Mouse (Mus musculus) forebrain, embryonic 15.5 days (tissue): ENCODE data around the gene Patj. TPM values are rescaled to one million over a fixed set of nuclear protein-coding genes. Genes with fewer than 3 reads are reported as not detected.
"Not testable (repeated sequence)": the region's sequence is repeated elsewhere in the genome, so short reads cannot be mapped to it uniquely, and the experiment has no call there.

Experiments used
- ATAC-seq: fragments of 200-750 bp; cut with Nextera tagmentation; replicated peaks from 2 replicates; pipeline ENCODE4 v1.8.0; 2017; ENCODE audit warnings: mild to moderate bottlenecking, moderate TSS enrichment, moderate library complexity
- H3K27ac ChIP-seq: fragments of 300-500 bp; sonication (generic); replicated peaks from 2 replicates; pipeline ENCODE4 v1.5.1; 2015; ENCODE audit warnings: mild to moderate bottlenecking, inconsistent platforms
- H3K27me3 ChIP-seq: fragments of 300-500 bp; sonication (generic); 2 replicates; pipeline ENCODE4 v1.6.1; 2015; ENCODE audit warnings: inconsistent platforms
- H3K36me3 ChIP-seq: fragments of 300-500 bp; sonication (generic); 2 replicates; pipeline ENCODE4 v1.6.1; 2015; ENCODE audit warnings: mild to moderate bottlenecking, inconsistent platforms
- H3K4me1 ChIP-seq: fragments of 300-500 bp; sonication (generic); 2 replicates; pipeline ENCODE4 v1.6.1; 2015; ENCODE audit warnings: inconsistent platforms
- H3K4me2 ChIP-seq: fragments of 300-500 bp; sonication (generic); replicated peaks from 2 replicates; pipeline ENCODE4 v1.6.1; 2015; ENCODE audit warnings: mild to moderate bottlenecking, inconsistent platforms
- H3K4me3 ChIP-seq: fragments of 300-500 bp; sonication (generic); 2 replicates; pipeline ENCODE4 v1.5.1; 2015; ENCODE audit warnings: mild to moderate bottlenecking, inconsistent platforms
- H3K9ac ChIP-seq: fragments of 300-500 bp; sonication (generic); replicated peaks from 2 replicates; pipeline ENCODE4 v1.6.1; 2015; ENCODE audit warnings: mild to moderate bottlenecking, inconsistent platforms
- H3K9me3 ChIP-seq: fragments of 300-500 bp; sonication (generic); 2 replicates; pipeline ENCODE4 v1.6.1; 2016; ENCODE audit warnings: inconsistent platforms
- WGBS: fragments of 180-500 bp; shearing (Covaris S2); methylation state at CpG from one replicate; pipeline ENCODE4 v1.1.7; 2015; ENCODE audit warnings: mixed read lengths; 5-methylcytosine and 5-hydroxymethylcytosine counted together
- polyA plus RNA-seq: library from polyadenylated mRNA; unstranded; fragments of >200 nt; fragmentation: Nextera tagmentation; extraction: Ambion mirVana; gene quantifications from 2 replicates; pipeline ENCODE4 v1.2.1, GENCODE M21; 2015

The Patj gene
- polyA plus RNA-seq, 1 experiment from 2014 or later: 7.1 TPM

GRCm38 (mm10) chr4:98404412-98404811 lies 8.8 kb downstream of the Patj start:
- H3K27me3 ChIP-seq: no peaks in the 10 kb centered on the region
- H3K4me1 ChIP-seq: no peaks in the 10 kb centered on the region
- 93% methylated on average over 6 of the region's 6 CpGs for WGBS
- no peak overlapping the region for H3K4me3 ChIP-seq
- H3K9ac ChIP-seq: no peak overlapping the region
- no peak for ATAC-seq
- H3K9me3 ChIP-seq: no peaks in the 10 kb centered on the region
- no peak overlapping the region for H3K4me2 ChIP-seq
- no peaks in the 10 kb centered on the region for H3K36me3 ChIP-seq
- H3K27ac ChIP-seq: no peak overlapping the region

- H3K36me3 ChIP-seq: no peaks in the 10 kb centered on the region
- WGBS: 95% methylated on average over 4 of the region's 4 CpGs
- no peak for ATAC-seq
- no peak overlapping the region for H3K9ac ChIP-seq
- no peak overlapping the region for H3K4me2 ChIP-seq
- no peaks in the 10 kb centered on the region for H3K9me3 ChIP-seq
- H3K27me3 ChIP-seq: no peaks in the 10 kb centered on the region
- H3K27ac ChIP-seq: no peak overlapping the region
- no peak overlapping the region for H3K4me3 ChIP-seq
- no peaks in the 10 kb centered on the region for H3K4me1 ChIP-seq
These were observed 12.9 kb downstream of the Patj start for GRCm38 (mm10) chr4:98408455-98408854.

- WGBS: 98% methylated on average over 8 of the region's 8 CpGs
- ATAC-seq, H3K27me3 ChIP-seq, H3K4me2 ChIP-seq, H3K4me1 ChIP-seq, H3K4me3 ChIP-seq, H3K9me3 ChIP-seq, H3K36me3 ChIP-seq, H3K9ac ChIP-seq, H3K27ac ChIP-seq: not testable (repeated sequence)
These were observed 19.6 kb downstream of the Patj start for GRCm38 (mm10) chr4:98415150-98415549.

- Histone ChIP-seq H3K4me2 (no peak overlapping the region), H3K9me3 (no peaks in the 10 kb centered on the region), H3K27ac (no peak overlapping the region), H3K9ac (no peak overlapping the region), H3K27me3 (no peaks in the 10 kb centered on the region), H3K36me3 (no peaks in the 10 kb centered on the region), H3K4me3 (no peak overlapping the region), H3K4me1 (no peaks in the 10 kb centered on the region)
- WGBS: 87% methylated on average over 8 of the region's 8 CpGs
- no peak for ATAC-seq
These were observed 32.8 kb downstream of the Patj start for GRCm38 (mm10) chr4:98428371-98428770.

- Histone ChIP-seq H3K4me1 (peaks cover 3% of the 10 kb centered on the region; the same call in 1 of the 2 replicates), H3K9ac (no peak overlapping the region), H3K27ac (no peak overlapping the region), H3K27me3 (no peaks in the 10 kb centered on the region), H3K4me2 (no peak overlapping the region), H3K4me3 (no peak overlapping the region), H3K36me3 (no peaks in the 10 kb centered on the region), H3K9me3 (no peaks in the 10 kb centered on the region)
- ATAC-seq: no peak
- 92% methylated on average over 10 of the region's 10 CpGs for WGBS
These were observed 40.3 kb downstream of the Patj start for GRCm38 (mm10) chr4:98435641-98436457.

GRCm38 (mm10) chr4:98436664-98437363 lies 41.2 kb downstream of the Patj start:
- 61% methylated on average over 12 of the region's 12 CpGs for WGBS
- peaks cover 3% of the 10 kb centered on the region; the same call in 1 of the 2 replicates for H3K4me1 ChIP-seq
- no peak for ATAC-seq
- no peaks in the 10 kb centered on the region for H3K27me3 ChIP-seq
- no peaks in the 10 kb centered on the region for H3K36me3 ChIP-seq
- no peak overlapping the region for H3K9ac ChIP-seq
- H3K4me2 ChIP-seq: no peak overlapping the region
- H3K9me3 ChIP-seq: no peaks in the 10 kb centered on the region
- no peak overlapping the region for H3K4me3 ChIP-seq
- no peak overlapping the region for H3K27ac ChIP-seq

- ATAC-seq: no peak
- Histone ChIP-seq H3K4me1 (peaks cover 3% of the 10 kb centered on the region; the same call in 1 of the 2 replicates), H3K4me3 (no peak overlapping the region), H3K27ac (no peak overlapping the region), H3K4me2 (no peak overlapping the region), H3K27me3 (no peaks in the 10 kb centered on the region), H3K36me3 (no peaks in the 10 kb centered on the region), H3K9me3 (no peaks in the 10 kb centered on the region), H3K9ac (no peak overlapping the region)
- WGBS: 79% methylated on average over 8 of the region's 8 CpGs
These were observed 43.8 kb downstream of the Patj start for GRCm38 (mm10) chr4:98439261-98440005.

- no peak overlapping the region for H3K4me2 ChIP-seq
- peaks cover 3% of the 10 kb centered on the region; the same call in 1 of the 2 replicates for H3K4me1 ChIP-seq
- H3K27me3 ChIP-seq: no peaks in the 10 kb centered on the region
- ATAC-seq: no peak
- H3K27ac ChIP-seq: no peak overlapping the region
- H3K9ac ChIP-seq: no peak overlapping the region
- H3K9me3 ChIP-seq: no peaks in the 10 kb centered on the region
- H3K36me3 ChIP-seq: no peaks in the 10 kb centered on the region
- WGBS: 83% methylated on average over 3 of the region's 3 CpGs
- H3K4me3 ChIP-seq: no peak overlapping the region
These were observed 45.7 kb downstream of the Patj start for GRCm38 (mm10) chr4:98441248-98441647.

- Histone ChIP-seq H3K4me2 (no peak overlapping the region), H3K36me3 (no peaks in the 10 kb centered on the region), H3K4me1 (peaks cover 3% of the 10 kb centered on the region; the same call in 1 of the 2 replicates), H3K9me3 (no peaks in the 10 kb centered on the region), H3K27me3 (no peaks in the 10 kb centered on the region), H3K9ac (no peak overlapping the region), H3K27ac (no peak overlapping the region), H3K4me3 (no peak overlapping the region)
- ATAC-seq: peak; percentile 95
- WGBS: 84% methylated on average over 10 of the region's 10 CpGs
These were observed 49.0 kb downstream of the Patj start for GRCm38 (mm10) chr4:98444437-98445139.

GRCm38 (mm10) chr4:98449564-98450263 lies 54.1 kb downstream of the Patj start:
- H3K9ac ChIP-seq: no peak overlapping the region
- no peaks in the 10 kb centered on the region for H3K36me3 ChIP-seq
- no peak overlapping the region for H3K4me3 ChIP-seq
- H3K4me2 ChIP-seq: no peak overlapping the region
- H3K9me3 ChIP-seq: no peaks in the 10 kb centered on the region
- no peak for ATAC-seq
- H3K27me3 ChIP-seq: no peaks in the 10 kb centered on the region
- 84% methylated on average over 4 of the region's 4 CpGs for WGBS
- no peak overlapping the region for H3K27ac ChIP-seq
- no peaks in the 10 kb centered on the region for H3K4me1 ChIP-seq

- Histone ChIP-seq H3K36me3 (no peaks in the 10 kb centered on the region), H3K9ac (no peak overlapping the region), H3K4me3 (no peak overlapping the region), H3K9me3 (no peaks in the 10 kb centered on the region), H3K4me1 (no peaks in the 10 kb centered on the region), H3K27me3 (no peaks in the 10 kb centered on the region), H3K27ac (no peak overlapping the region), H3K4me2 (no peak overlapping the region)
- 93% methylated on average over 11 of the region's 11 CpGs for WGBS
- ATAC-seq: no peak
These were observed 54.7 kb downstream of the Patj start for GRCm38 (mm10) chr4:98450308-98450707.
